Mouse (Mus musculus) MEL (cell line): ENCODE results near the gene Crybb1.

Experiments
- BHLHE40 ChIP-seq: IDR thresholded peaks from 2 replicates; pipeline ENCODE4 v1.6.1; 2012; ENCODE audit warnings: low read depth, mild to moderate bottlenecking, inconsistent platforms, low read length, improper control_type of control experiment, borderline replicate concordance
- CHD2 ChIP-seq: IDR thresholded peaks from 2 replicates; pipeline ENCODE4 v1.6.1; 2011; ENCODE audit warnings: low read length, improper control_type of control experiment

DNA sequence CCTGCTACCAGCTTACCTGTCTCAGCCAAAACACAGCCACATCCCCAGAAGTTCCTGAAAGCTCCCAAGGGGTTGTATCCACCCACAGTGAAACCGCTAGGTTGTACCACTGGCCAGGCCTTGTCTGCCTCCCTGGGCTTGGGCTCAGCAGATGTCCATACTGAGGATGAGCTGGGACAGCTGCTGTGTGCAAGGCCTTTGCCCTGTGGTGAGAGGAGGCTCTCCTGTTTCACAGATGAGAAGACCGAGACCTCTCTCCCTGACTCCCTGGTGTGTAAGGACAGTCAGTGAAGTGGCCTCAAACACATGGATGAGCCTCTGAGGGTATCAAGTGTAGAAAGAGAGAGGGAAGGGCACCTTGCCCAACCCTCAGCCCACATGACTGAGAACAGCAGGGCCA, 32.0 kb downstream of the Crybb1 start:
- TF ChIP-seq CHD2 (no peak), BHLHE40 (no peak)
